Mouse (Mus musculus) fibroblast of lung, adult 2 months (primary cell): Measurements from ENCODE around the gene Ugt1a10.
A peak's percentile ranks its signal among the peaks of the same experiment; 100 is the strongest.
"Not testable (repeated sequence)": the region's sequence is repeated elsewhere in the genome, so short reads cannot be mapped to it uniquely, and the experiment has no call there.

Experiments used
- DNase-seq: peaks from one replicate; pipeline ENCODE4 v3.0.0-alpha.2; 2011; ENCODE audit warnings: low read depth

Gene Ugt1a10

DNA sequence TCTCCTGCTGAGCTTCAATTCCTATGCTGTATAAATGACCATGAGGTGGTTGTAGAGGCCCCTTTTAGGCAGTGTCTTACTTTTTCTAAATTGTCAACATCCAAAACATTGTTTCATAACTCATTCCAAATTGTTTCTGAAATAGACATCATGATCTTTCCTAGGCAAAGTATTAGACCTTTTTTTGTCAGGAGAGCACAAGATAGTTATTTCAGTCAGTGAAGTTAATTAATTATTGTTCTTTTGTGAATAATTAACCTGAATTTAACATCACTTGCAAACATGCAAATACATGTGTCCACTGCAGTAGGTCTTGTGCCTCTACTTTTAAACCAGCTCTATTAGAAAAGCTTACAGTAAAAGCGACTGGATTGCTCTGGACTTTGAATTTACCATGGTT is at the start of gene Ugt1a10:
Gene Ugt1a10 (plus strand): TSS at position 301 of the 400 bp plus-strand sequence.
- DNase-seq: no peak

DNA sequence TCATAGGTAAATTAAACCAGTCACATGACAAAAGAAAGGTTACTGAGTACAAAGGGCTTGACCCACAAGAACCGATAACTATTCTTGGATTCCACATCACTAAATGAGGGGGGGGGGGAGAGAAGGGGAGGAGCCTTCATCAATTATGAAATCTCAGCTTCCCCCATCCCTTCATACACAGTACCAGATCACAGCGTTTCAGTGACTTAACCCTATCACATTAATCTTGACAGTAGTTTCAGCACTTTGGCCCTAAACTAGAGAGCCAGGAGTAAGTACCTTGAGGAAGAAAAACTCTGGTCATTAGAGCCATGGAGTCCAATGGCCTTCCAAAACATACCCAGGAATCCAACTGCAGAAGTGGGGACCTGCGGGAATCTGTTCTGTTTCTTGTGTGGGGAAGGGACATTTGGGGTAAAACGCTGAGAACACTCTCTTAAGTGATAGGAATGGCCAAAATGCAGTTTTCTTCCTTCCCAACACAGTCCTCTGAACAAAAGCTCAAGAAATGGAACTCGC is 47.4 kb upstream of the Ugt1a10 start:
- peak; percentile 10 for DNase-seq

DNA sequence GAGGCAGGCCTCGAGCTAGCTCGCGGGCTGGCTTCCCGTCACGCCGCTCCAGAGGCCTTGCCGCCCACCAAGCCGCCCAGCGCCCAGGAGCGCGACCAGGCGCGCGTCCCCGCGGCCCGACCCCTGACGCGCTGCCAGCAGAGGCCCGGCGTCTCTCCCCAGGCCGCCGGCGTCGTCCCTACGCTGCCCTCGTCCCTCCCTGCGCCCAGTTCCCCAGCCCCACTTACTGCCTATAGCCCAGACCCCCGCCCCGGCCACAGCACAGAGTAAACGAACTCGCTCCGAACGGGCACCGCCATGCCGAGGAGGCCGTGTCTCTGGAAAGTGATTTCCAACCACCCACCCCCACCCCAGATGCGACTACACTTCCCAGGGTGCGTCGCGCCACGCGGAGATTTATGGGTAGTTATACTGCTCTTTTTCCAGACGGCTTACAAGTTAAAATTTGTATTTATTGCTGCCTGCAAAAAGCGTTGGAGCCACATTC is 46.9 kb upstream of the Ugt1a10 start, which contains the start of gene Usp40:
Gene Usp40 (minus strand): TSS at position 341 of the 487 bp plus-strand sequence.
- DNase-seq: peak; percentile 52

DNA sequence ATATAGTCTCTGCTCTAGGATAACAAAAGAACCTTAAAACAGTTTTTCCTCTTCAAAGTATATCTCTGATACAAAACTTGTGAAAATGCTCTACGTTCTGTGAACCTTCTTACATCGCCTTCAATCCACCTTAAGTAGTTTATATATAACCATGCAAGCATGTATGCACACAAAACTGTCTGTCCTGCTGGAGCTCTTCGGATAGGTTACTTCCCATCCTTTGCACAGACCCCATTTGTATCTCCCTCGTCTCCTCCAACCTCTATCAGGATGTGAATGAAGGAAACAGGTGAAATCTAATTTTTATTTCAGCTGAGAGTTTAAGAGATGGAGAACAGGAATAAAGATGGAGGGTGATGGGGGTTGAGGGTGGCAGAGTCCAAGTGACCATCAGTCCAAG is 46.5 kb upstream of the Ugt1a10 start:
- no peak for DNase-seq

DNA sequence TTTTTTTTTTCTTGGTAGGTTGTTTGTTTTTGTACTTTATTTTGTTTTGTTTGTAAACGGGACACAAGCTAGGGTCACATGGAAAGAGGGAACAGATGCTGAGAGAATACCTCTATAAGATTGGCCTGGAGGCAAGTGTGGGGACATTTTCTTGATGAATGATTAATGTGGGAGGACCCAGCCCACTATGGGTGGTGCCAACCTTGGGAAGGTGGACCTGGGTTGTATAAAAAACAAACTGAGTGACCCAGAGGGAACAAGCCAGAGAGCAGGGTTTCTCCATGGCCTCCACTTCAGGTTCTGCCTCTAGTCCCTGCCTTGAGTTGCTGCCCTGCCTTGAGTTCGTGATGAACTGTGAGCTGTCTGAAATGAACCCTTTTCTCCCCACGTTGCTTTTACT is 45.7 kb upstream of the Ugt1a10 start:
- no peak for DNase-seq

DNA sequence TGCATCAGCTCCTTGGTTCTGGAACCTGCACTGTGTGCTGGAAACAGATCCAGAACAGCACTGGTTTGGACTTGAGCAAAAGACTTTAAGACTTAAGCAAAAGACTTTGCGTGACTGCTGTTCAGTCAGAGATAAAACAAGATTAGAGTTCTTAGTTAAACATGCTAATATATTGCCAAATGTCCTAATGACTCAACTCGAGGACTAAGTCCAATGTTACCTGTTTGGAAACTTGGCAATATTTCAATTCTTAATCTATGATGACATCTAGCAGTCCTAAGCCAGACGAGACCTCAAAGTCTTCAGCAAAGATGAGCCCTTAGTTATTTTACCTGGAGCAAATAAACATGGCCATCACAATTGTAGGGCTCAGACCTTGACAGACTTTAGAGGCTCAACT is 41.5 kb upstream of the Ugt1a10 start:
- DNase-seq: no peak

DNA sequence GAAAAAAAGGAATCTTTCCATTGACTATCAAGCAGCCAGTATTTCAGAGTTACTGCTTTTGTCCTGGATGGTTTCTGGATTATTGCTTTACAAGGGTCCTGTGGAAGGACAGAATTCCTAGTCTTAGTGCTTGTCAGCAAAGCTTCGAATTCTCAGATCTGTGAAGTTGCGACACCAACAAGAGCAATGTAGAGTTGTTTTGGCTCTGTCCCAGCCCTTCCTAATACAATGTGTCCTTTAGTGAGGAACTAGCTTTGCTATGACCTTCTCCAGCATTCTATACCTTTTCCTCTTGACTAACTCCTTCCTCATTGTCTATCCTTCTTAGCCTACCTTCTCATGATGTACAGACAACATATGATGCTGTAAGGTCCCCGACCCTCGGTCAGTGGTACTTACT is 41.0 kb upstream of the Ugt1a10 start:
- no peak for DNase-seq

DNA sequence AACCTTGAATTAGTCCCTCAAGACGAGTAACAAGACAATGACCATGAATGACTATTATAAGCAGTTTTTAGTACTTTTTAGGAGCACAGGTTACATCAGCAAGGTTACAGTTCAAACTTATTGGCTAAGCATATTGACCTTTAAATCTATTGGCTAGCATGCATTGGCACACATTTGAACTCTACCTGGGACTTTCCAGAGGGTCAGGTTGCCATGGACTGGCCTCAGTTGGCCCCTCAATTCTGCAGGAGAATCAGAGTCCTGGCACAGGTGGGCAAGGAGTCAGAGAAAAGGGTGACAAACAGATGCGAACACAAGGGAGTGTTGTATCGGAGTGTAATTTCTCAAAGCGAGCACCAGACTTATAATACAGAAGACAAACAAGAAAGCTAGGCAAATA is 40.5 kb upstream of the Ugt1a10 start:
- DNase-seq: no peak

DNA sequence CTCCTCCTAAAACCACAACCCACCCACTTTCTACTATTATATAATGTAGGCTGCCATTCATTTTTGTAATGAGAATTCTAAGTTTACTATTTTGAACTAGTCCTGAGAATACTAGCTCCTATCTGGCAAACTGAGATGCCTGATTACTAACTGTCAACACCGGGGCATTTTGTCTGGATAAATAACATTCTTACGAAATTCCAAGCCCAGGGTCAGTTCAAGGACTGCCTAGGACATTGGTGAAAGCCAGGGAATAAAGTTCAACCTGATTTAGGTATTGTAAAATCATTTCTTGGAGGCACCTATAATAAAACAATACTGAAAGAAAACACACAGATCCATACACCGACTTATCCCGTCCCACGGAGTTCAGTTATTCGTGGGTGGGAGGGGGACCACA is 39.8 kb upstream of the Ugt1a10 start:
- DNase-seq: no peak

DNA sequence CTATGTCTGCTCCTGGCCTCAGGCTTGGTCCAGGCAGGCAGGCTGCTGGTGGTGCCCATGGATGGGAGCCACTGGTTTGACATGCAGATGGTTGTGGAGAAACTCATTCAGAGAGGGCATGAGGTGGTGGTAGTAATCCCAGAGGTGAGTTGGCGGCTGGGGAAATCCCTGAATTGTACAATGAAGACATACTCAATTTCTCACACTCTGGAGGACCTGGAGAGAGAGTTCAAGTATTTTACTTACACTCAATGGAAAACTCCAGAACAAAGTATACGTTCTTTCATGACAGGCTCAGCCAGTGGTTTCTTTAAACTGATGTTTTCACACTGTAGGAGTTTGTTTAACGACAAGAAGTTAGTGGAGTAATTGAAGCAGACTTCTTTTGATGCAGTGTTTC is 29.9 kb upstream of the Ugt1a10 start:
- not testable (repeated sequence) for DNase-seq

DNA sequence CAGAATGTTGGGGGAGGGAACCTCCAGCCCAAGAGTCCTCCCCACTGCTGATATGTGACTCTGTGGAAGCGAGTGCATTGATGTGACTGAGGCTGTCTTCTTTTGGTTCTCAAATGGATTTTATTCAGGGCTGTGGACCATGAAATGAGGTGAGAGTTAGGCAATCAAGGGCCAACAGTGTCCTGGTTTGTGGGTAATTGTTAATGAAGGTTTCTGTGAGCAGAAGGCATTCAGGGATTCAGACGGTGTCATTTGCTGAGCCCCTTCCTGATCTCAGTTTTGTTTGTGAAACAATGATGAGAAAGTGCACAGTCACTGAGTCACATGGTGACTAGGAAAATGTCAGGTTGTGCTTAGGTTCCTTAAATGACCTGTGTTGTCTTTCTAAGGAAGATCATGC is 12.1 kb upstream of the Ugt1a10 start:
- DNase-seq: not testable (repeated sequence)

DNA sequence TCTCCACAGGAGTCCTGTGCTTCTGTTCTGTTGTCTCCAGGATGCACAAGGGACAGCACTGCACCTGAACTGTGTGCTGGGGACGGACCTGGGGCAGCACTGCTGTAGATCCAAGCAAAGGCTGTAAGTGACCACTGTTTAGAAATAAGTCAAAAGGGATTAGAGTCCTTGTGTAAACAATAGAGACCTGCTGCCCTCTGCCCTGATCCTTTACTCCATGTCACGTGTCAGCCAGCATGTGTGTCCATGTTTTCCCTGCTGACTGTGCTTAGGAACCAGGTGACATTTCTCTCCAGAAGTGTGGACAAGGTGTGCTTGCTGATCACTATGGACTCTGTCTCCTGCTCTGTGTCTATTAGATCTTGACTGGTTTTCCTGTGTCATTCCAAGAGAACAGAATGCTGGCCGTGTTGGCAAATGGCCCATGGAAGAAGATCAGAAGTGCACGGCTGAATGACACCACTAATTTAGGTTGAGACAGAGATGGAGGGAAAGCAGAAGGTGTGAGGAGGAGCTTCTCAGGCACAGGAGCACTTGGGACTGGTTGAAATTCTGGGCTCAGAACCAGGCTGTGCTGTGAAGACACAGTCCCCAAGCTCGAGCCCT is 10.3 kb upstream of the Ugt1a10 start:
- DNase-seq: not testable (repeated sequence)

DNA sequence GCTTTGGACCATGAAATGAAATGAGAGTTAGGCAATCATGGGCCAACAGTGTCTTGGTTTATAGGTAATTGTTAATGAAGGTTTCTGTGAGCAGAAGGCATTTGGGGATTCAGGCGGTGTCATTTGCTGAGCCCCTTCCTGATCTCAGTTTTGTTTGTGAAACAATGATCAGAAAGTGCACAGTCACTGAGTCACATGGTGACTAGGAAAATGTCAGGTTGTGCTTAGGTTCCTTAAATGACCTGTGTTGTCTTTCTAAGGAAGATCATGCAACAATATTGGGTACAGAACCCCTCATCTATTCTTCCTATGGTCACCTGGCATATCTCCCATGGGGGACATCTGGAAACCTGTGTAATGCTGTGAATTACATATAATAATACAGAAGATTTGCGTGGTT is 7.8 kb upstream of the Ugt1a10 start:
- DNase-seq: not testable (repeated sequence)

DNA sequence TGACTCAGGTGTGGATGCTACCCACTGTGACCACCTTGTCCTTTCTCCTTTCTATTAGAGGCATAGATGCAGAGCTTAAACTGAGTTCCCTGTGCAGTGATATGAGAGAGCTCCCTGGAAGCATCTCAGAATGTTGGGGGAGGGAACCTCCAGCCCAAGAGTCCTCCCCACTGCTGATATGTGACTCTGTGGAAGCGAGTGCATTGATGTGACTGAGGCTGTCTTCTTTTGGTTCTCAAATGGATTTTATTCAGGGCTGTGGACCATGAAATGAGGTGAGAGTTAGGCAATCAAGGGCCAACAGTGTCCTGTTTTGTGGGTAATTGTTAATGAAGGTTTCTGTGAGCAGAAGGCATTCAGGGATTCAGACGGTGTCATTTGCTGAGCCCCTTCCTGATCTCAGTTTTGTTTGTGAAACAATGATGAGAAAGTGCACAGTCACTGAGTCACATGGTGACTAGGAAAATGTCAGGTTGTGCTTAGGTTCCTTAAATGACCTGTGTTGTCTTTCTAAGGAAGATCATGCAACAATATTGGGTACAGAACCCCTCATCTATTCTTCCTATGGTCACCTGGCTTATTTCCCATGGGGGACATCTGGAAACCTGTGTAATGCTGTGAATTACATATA is 11.4 kb downstream of the Ugt1a10 start:
- not testable (repeated sequence) for DNase-seq

DNA sequence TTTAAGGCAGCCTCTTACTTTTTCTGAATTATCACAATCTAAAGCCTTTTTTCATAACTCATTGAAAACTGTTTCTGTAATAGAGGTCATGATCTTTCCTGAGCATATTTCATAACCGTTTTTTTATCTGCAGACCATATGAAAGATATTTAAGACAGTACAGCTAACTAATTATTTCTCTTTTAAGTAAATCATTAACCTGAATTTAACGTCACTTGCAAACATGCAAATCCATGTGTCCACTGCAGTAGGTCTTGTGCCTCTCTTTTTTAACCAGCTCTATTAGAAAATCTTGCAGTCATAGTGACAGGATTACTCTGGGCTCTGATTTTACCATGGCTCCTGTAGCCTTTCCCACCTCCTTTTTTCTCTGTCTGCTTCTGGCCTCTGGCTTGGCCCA is 15.3 kb downstream of the Ugt1a10 start, which contains the start of gene Ugt1a9:
Gene Ugt1a9 (plus strand): TSS at position 306 of the 400 bp plus-strand sequence.
- DNase-seq: no peak

DNA sequence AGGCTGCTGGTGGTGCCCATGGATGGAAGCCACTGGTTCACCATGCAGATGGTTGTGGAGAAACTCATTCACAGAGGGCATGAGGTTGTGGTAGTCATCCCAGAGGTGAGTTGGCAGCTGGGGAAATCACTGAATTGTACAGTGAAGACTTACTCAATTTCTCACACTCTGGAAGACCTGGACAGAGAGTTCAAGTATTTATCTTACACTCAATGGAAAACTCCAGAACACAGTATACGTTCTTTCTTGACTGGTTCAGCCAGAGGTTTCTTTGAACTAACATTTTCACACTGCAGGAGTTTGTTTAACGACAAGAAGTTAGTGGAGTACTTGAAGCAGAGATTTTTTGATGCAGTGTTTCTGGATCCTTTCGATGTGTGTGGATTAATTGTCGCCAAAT is 15.7 kb downstream of the Ugt1a10 start:
- no peak for DNase-seq

DNA sequence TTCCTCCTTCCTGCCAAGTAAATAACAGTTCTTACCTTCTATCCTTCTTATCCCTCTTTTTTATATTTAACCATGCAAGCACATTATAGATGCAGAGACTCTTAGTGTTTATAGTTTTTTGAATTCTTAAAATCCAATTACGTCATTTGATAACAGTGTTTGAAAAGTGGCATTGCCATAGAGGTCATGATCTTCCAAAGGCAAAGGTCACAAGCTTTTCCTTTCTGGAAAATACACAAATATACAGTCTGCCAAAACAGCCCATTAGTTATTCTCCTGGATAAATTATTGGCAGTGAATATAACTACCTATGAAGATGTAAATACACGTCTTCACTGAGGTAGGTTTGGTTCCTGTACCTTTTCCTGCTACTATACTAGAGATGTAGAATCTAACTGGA is 19.3 kb downstream of the Ugt1a10 start:
- no peak for DNase-seq

DNA sequence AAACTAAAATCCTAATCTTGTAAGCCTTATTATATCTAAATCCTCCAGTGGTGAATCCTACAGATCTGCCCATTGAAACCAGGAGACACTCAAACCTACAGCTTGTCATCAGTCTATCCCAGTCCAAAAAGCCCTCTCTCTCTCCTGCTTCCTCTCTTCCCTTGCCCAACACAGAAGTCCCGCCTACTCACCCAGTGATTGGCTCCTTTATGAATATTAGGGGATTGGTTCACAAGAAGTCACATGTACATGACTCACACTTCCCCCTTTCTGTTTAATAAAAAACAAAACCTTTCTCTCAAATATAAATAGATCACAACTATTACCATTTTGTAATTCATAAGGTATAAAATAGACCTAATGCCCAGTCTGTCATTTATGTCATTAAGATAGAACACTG is 21.9 kb downstream of the Ugt1a10 start:
- no peak for DNase-seq

DNA sequence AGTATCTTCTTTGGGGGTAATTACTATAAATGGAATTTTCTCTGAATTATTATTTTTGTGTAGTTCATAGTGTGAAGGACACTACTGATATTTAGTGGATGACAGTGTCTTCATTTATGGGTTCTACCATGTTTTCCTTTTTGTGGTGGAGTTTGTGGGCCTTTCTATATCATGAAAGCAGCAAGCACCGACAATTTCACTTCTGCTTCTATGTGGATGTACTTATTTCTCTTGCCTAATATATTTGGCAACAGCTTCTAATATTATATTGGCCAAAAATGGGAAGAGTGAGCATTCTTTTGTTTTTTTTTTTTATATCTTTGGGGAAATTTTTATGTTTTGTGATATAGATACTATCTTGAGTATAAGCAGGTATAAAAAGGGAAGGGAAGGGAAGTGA is 26.5 kb downstream of the Ugt1a10 start:
- no peak for DNase-seq

DNA sequence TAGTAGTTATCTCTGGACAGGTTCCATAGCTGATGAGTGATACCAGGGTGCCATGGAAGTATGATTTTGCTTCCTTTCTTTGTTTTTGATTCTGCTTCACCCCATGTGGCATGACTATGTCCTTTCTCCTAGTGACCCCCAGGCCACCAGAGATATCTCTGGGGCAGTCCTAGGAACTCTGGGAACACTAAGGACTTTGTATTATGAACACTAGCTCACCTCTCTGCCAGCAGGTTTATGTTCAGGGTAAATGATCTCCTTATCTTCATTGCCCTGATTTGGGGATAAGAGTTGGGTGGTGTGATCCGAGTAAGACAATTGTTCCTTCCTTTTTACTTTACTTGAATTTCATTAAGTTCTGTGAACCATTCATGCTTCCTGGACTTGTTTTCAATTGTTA is 30.9 kb downstream of the Ugt1a10 start:
- DNase-seq: no peak

DNA sequence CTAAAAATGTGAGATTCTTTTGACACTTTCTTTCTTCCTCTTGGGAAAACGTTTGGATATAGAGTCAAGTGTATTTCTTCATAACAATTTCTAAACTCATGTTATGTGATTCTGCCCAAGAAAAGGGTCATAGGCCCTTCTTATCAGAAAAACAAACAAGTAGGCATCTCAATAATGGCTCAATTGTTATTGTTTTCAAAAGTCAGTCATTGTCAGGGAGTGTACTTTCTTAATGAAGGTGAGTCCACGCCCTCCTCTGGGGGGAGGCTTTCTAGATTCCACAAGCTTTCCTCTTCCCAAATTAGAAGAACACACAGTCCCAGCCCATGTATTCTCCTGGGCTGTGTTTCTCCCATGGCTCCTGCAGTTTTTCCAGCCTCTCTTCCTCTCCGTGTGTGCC is 32.3 kb downstream of the Ugt1a10 start, which contains the start of gene Ugt1a8:
Gene Ugt1a8 (plus strand): TSS at position 301 of the 400 bp plus-strand sequence.
- no peak for DNase-seq

DNA sequence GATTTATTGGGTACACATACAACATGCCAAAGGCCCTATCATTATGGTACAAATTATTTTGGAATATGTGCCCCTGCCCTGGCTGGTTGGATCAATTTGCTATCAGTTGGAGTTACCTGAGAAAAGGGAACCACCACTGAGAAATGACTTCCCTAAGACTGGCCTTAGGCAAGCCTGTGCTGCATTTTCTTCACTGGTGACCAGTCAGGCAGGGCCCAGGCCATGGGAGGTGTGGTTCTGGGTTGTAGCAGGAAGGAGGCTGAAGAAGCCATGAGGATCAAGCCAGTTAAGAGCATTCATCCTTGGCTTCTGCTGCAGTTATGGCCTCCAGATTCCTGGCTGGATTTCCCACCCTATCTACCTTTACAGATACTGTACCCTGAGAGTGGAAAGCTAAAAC is 37.2 kb downstream of the Ugt1a10 start:
- DNase-seq: no peak

DNA sequence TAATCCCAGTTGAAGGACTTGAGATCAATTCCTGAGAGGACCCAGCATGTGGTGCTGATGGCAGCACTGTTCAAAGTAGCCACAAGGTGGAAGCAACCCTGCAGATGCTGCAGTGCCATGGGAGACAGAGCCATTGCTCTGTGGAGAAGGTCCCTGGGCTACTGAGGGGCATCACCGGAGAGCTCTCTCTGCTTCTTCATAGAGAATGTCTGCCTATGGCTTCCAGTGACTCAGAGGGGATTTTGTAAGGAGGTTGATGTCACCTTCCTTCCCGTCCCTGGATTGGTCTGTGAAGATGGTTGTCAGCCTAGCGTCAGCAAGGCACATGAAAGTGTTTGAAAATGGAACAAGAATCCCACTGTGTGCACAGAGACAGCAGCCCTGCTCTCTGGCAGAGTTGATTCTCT is 39.1 kb downstream of the Ugt1a10 start:
- not testable (repeated sequence) for DNase-seq
